Mouse (Mus musculus): ENCODE data around the gene Txn2. TPM values are rescaled to one million over a fixed set of nuclear protein-coding genes. Genes with fewer than 3 reads are reported as not detected.

The Txn2 gene
- polyA plus RNA-seq (2015; fragmentation: Nextera tagmentation; extraction: Ambion mirVana), result 177 and 180 TPM in 2 replicates

DNA sequence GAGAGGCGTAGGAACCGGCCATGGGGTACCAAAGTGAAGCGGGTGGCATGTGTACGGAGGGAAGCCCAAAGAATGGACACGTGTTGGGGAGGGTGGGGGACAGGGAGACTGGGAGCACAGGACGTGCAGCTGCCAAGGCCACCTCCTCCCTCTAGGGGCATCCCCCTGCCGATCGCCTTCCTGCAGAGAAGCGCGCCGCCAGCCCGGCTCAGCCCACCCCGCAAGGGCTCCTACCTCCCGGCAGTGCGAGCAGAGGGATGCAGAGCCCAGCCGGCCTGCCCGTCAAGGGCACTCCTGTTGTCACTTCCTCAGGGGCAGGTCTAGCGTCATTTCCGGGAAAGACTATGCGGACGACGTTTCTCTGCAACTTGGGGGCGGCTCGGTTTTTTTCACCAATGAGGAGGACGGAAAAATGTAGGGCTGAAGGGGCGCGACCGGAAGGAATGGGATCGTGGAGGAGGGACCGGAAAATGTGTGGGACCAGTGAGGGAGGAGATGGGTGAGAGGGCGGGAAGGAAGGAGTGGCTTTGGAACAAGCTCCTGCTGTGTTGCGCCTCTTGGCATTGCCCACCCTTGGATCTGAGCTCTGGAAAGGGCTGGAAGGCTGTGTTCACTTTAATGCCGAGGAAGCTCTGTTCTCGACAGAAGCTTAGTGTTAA is at the start of gene Txn2:
Gene Txn2 (minus strand): TSS at position 334 of the 659 bp plus-strand sequence.
- WGBS (ENCODE audit: insufficient replicate concordance), result under 1% methylated on average over 34 of the region's 34 CpGs
- Histone ChIP-seq H3K4me3 (ENCODE audit: low read depth, low read length) (peak within 1 kb of the TSS; percentile 86), H3K36me3 (ENCODE audit: control insufficient read depth, insufficient read depth) (peaks cover 11% of the 10 kb centered on the region), H3K27ac (ENCODE audit: low read length) (peak within 1 kb of the TSS; percentile 91), H3K9me3 (replicated peaks; ENCODE audit: control insufficient read depth, low read length) (no peaks in the 10 kb centered on the region), H3K4me1 (ENCODE audit: control insufficient read depth, low read depth, low read length) (peaks cover 48% of the 10 kb centered on the region), H3K4me2 (ENCODE audit: low read depth, low read length) (peak within 1 kb of the TSS; percentile 87), H3K9ac (ENCODE audit: low read depth, low read length) (peak within 1 kb of the TSS; percentile 79), H3K27me3 (ENCODE audit: control insufficient read depth, insufficient read depth, low read depth, low read length) (no peaks in the 10 kb centered on the region)
- ATAC-seq (ENCODE audit: low read depth), result peak; percentile 90

DNA sequence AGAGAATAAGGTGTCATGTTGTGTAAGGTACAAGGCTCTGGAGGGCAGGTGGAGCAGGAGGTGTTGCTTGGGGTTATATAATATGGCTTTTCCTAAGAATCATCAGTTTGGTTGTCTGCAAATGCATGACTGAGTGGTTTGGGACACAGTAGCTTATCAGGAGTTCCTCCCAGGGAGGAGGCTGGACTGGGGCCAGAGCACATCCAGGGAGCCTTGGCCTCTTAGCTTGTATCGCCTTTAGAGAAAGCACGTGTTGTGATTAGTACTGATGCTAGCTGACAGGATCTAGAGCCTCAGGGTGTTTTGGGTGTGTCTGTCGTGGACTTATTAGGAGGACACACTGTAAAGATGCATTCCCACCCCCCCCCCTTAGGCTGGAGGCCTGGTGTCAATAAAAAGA is 48.9 kb upstream of the Txn2 start:
- H3K4me2 ChIP-seq (ENCODE audit: low read depth, low read length), result peak overlapping the region; percentile 32
- 43% methylated on average over 3 of the region's 3 CpGs for WGBS (ENCODE audit: insufficient replicate concordance)
- H3K4me1 ChIP-seq (ENCODE audit: control insufficient read depth, low read depth, low read length), result peaks cover 40% of the 10 kb centered on the region
- H3K9me3 ChIP-seq (replicated peaks; ENCODE audit: control insufficient read depth, low read length), result no peaks in the 10 kb centered on the region
- H3K4me3 ChIP-seq (ENCODE audit: low read depth, low read length), result 0 out of 2 replicates have a peak overlapping the region, but pooled peaks have one; percentile 10
- no peak overlapping the region for H3K9ac ChIP-seq (ENCODE audit: low read depth, low read length)
- peak overlapping the region; percentile 68 for H3K27ac ChIP-seq (ENCODE audit: low read length)
- no peaks in the 10 kb centered on the region for H3K27me3 ChIP-seq (ENCODE audit: control insufficient read depth, insufficient read depth, low read depth, low read length)
- H3K36me3 ChIP-seq (ENCODE audit: control insufficient read depth, insufficient read depth), result no peaks in the 10 kb centered on the region
- ATAC-seq (ENCODE audit: low read depth), result peak; percentile 65

- H3K4me3 ChIP-seq (ENCODE audit: low read depth, low read length), result peak overlapping the region; percentile 40
- WGBS (ENCODE audit: insufficient replicate concordance), result 25% methylated on average over 6 of the region's 6 CpGs
- H3K4me2 ChIP-seq (ENCODE audit: low read depth, low read length), result peak overlapping the region; percentile 63
- H3K9ac ChIP-seq (ENCODE audit: low read depth, low read length), result peak overlapping the region; percentile 48
- H3K36me3 ChIP-seq (ENCODE audit: control insufficient read depth, insufficient read depth), result no peaks in the 10 kb centered on the region
- H3K4me1 ChIP-seq (ENCODE audit: control insufficient read depth, low read depth, low read length), result peaks cover 53% of the 10 kb centered on the region
- ATAC-seq (ENCODE audit: low read depth), result peak; percentile 82
- H3K27ac ChIP-seq (ENCODE audit: low read length), result peak overlapping the region; percentile 94
- no peaks in the 10 kb centered on the region for H3K27me3 ChIP-seq (ENCODE audit: control insufficient read depth, insufficient read depth, low read depth, low read length)
- H3K9me3 ChIP-seq (replicated peaks; ENCODE audit: control insufficient read depth, low read length), result no peaks in the 10 kb centered on the region
Measured at GRCm38 (mm10) chr15:77974165-77974841, 45.5 kb upstream of the Txn2 start.

DNA sequence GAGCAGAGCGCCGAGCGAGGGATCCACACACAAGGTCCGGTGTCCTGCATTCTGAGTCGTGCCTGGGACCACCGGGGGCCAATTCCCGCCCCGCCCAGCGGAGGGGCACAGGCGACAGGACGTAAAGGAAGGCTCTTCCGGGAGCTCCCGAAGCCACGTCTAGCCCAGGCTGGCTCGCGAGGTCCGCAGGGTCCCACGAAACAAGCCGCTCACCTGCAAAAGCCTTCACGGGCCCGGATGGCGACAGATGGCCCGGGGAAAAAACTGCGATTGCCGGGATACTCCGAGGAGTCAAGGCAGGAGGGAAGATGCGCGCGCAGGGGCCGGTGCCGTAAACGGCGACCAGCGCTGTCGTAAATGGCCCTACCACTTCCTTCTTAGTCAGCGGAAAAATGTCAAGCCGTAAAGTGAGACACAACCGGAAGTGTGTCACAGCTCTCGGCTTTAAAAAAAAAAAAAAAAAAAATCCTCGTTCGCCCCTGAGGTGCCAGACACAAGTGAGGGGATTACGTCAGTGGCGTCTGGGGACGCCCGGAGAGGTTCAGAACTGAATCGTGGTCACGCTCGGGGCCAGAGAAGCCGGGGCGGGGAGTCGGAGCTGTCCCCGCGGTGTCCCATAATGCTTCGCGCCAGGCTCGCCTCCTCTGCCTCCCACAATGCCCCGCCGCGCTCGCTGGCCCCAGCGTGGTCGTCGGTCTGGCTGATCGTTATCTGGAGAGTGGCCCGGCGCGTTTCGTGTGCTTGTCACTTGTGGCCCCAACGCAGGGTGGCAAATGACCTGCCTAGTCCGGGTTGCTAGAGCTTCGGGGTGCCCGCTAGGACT is 41.9 kb upstream of the Txn2 start, which contains the start of gene Eif3d:
Gene Eif3d (minus strand): TSS at position 344 of the 823 bp plus-strand sequence.
- Histone ChIP-seq H3K4me1 (ENCODE audit: control insufficient read depth, low read depth, low read length) (peaks cover 63% of the 10 kb centered on the region), H3K4me2 (ENCODE audit: low read depth, low read length) (peak within 1 kb of the TSS; percentile 78), H3K27me3 (ENCODE audit: control insufficient read depth, insufficient read depth, low read depth, low read length) (no peaks in the 10 kb centered on the region), H3K9me3 (replicated peaks; ENCODE audit: control insufficient read depth, low read length) (no peaks in the 10 kb centered on the region), H3K4me3 (ENCODE audit: low read depth, low read length) (peak within 1 kb of the TSS; percentile 87), H3K27ac (ENCODE audit: low read length) (peak within 1 kb of the TSS; percentile 97), H3K36me3 (ENCODE audit: control insufficient read depth, insufficient read depth) (peaks cover 30% of the 10 kb centered on the region), H3K9ac (ENCODE audit: low read depth, low read length) (peak within 1 kb of the TSS; percentile 87)
- WGBS (ENCODE audit: insufficient replicate concordance), result 0% methylated on average over 72 of the region's 72 CpGs
- ATAC-seq (ENCODE audit: low read depth), result peak; percentile 77

- H3K4me3 ChIP-seq (ENCODE audit: low read depth, low read length), result peak overlapping the region; percentile 87
- no peaks in the 10 kb centered on the region for H3K27me3 ChIP-seq (ENCODE audit: control insufficient read depth, insufficient read depth, low read depth, low read length)
- no peaks in the 10 kb centered on the region for H3K9me3 ChIP-seq (replicated peaks; ENCODE audit: control insufficient read depth, low read length)
- H3K27ac ChIP-seq (ENCODE audit: low read length), result peak overlapping the region; percentile 97
- H3K9ac ChIP-seq (ENCODE audit: low read depth, low read length), result peak overlapping the region; percentile 87
- WGBS (ENCODE audit: insufficient replicate concordance), result under 1% methylated on average over 15 of the region's 15 CpGs
- no peak for ATAC-seq (ENCODE audit: low read depth)
- peaks cover 36% of the 10 kb centered on the region for H3K36me3 ChIP-seq (ENCODE audit: control insufficient read depth, insufficient read depth)
- peak overlapping the region; percentile 78 for H3K4me2 ChIP-seq (ENCODE audit: low read depth, low read length)
- H3K4me1 ChIP-seq (ENCODE audit: control insufficient read depth, low read depth, low read length), result peaks cover 68% of the 10 kb centered on the region
Measured at GRCm38 (mm10) chr15:77969940-77970469, 41.2 kb upstream of the Txn2 start.

GRCm38 (mm10) chr15:77965117-77965528 is 36.3 kb upstream of the Txn2 start:
- H3K27ac ChIP-seq (ENCODE audit: low read length), result peak overlapping the region; percentile 92
- peak overlapping the region; percentile 32 for H3K4me2 ChIP-seq (ENCODE audit: low read depth, low read length)
- H3K9me3 ChIP-seq (replicated peaks; ENCODE audit: control insufficient read depth, low read length), result no peaks in the 10 kb centered on the region
- H3K4me1 ChIP-seq (ENCODE audit: control insufficient read depth, low read depth, low read length), result peaks cover 44% of the 10 kb centered on the region
- H3K36me3 ChIP-seq (ENCODE audit: control insufficient read depth, insufficient read depth), result peaks cover 85% of the 10 kb centered on the region
- peak; percentile 92 for ATAC-seq (ENCODE audit: low read depth)
- no peak overlapping the region for H3K4me3 ChIP-seq (ENCODE audit: low read depth, low read length)
- H3K27me3 ChIP-seq (ENCODE audit: control insufficient read depth, insufficient read depth, low read depth, low read length), result no peaks in the 10 kb centered on the region
- H3K9ac ChIP-seq (ENCODE audit: low read depth, low read length), result no peak overlapping the region; the same call in 1 of the 2 replicates
- 40% methylated on average over 9 of the region's 9 CpGs for WGBS (ENCODE audit: insufficient replicate concordance)

- Histone ChIP-seq H3K9me3 (replicated peaks; ENCODE audit: control insufficient read depth, low read length) (no peaks in the 10 kb centered on the region), H3K27ac (ENCODE audit: low read length) (no peak overlapping the region), H3K4me1 (ENCODE audit: control insufficient read depth, low read depth, low read length) (peaks cover 29% of the 10 kb centered on the region), H3K4me3 (ENCODE audit: low read depth, low read length) (no peak overlapping the region), H3K4me2 (ENCODE audit: low read depth, low read length) (no peak overlapping the region), H3K27me3 (ENCODE audit: control insufficient read depth, insufficient read depth, low read depth, low read length) (no peaks in the 10 kb centered on the region), H3K36me3 (ENCODE audit: control insufficient read depth, insufficient read depth) (peaks cover 91% of the 10 kb centered on the region), H3K9ac (ENCODE audit: low read depth, low read length) (no peak overlapping the region)
- ATAC-seq (ENCODE audit: low read depth), result no peak
- WGBS (ENCODE audit: insufficient replicate concordance), result 93% methylated on average over 5 of the region's 5 CpGs
Measured at GRCm38 (mm10) chr15:77962447-77962846, 33.6 kb upstream of the Txn2 start.

DNA sequence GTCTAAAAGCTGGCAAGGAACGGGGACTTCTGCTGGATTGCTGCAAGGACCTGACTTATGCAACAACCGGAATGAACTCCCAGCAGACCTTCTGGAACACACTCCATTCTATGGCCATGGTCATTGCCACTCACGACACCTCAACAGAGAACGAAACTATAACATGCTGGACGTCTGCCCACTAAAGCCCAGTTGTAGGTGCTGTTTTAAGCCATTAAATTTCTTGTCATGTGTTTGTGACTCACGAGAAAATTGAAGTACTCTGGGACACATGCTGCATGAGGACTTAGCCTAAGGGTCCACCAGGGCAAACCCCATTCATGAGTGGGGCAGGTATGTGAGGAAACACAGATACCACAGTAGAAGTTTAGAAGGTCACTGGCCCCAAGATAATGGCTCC is 31.9 kb upstream of the Txn2 start:
- H3K4me2 ChIP-seq (ENCODE audit: low read depth, low read length), result no peak overlapping the region
- H3K4me3 ChIP-seq (ENCODE audit: low read depth, low read length), result no peak overlapping the region
- peaks cover 33% of the 10 kb centered on the region for H3K4me1 ChIP-seq (ENCODE audit: control insufficient read depth, low read depth, low read length)
- peaks cover 73% of the 10 kb centered on the region for H3K36me3 ChIP-seq (ENCODE audit: control insufficient read depth, insufficient read depth)
- peaks cover 10% of the 10 kb centered on the region for H3K27me3 ChIP-seq (ENCODE audit: control insufficient read depth, insufficient read depth, low read depth, low read length)
- no peaks in the 10 kb centered on the region for H3K9me3 ChIP-seq (replicated peaks; ENCODE audit: control insufficient read depth, low read length)
- no peak for ATAC-seq (ENCODE audit: low read depth)
- H3K27ac ChIP-seq (ENCODE audit: low read length), result no peak overlapping the region
- 81% methylated on average over 6 of the region's 6 CpGs for WGBS (ENCODE audit: insufficient replicate concordance)
- no peak overlapping the region for H3K9ac ChIP-seq (ENCODE audit: low read depth, low read length)
